In genomic region chr1:51090212-51090761, GRCm38 (mm10) we compare ENCODE assay signal across 12 mouse cellular contexts.
"Had no signal": no experiment of that assay in that cellular context is flagged by ENCODE, and none has a peak within 500 bp of the region (broad histone marks: within the 10 kb centered on the region; RNA-seq: fewer than 3 reads in every experiment).

No protein-coding gene starts in this region.

- H3K4me1 ChIP-seq: limb, embryonic 10.5 days; liver, embryonic 15.5 days; midbrain, embryonic 15.5 days had no signal

- H3K9ac ChIP-seq: liver, embryonic 15.5 days; midbrain, embryonic 15.5 days had no signal

- H3K4me2 ChIP-seq: liver, embryonic 11.5 days; liver, embryonic 15.5 days; midbrain, embryonic 11.5 days; midbrain, embryonic 15.5 days had no signal

- H3K4me3 ChIP-seq: left cerebral cortex, adult 2 months; limb, embryonic 10.5 days; liver, embryonic 15.5 days; midbrain, embryonic 15.5 days had no signal

- H3K27me3 ChIP-seq: liver, embryonic 15.5 days; midbrain, embryonic 15.5 days had no signal

- H3K36me3 ChIP-seq: limb, embryonic 10.5 days; liver, embryonic 15.5 days; midbrain, embryonic 15.5 days had no signal

- H3K27ac ChIP-seq: left cerebral cortex, adult 2 months; limb, embryonic 10.5 days; liver, embryonic 15.5 days; midbrain, embryonic 15.5 days; stomach, postnatal 0 days had no signal

- H3K9me3 ChIP-seq: limb, embryonic 10.5 days; liver, embryonic 15.5 days; midbrain, embryonic 15.5 days had no signal

- DNase-seq: kidney, adult 2 months; kidney, postnatal 25 days; lung, adult 2 months; lung, postnatal 36 days had no signal

- ATAC-seq: lung, postnatal 0 days; midbrain, embryonic 15.5 days had no signal
